Mouse (Mus musculus): ENCODE data around the gene Tnfsf14.

DNA sequence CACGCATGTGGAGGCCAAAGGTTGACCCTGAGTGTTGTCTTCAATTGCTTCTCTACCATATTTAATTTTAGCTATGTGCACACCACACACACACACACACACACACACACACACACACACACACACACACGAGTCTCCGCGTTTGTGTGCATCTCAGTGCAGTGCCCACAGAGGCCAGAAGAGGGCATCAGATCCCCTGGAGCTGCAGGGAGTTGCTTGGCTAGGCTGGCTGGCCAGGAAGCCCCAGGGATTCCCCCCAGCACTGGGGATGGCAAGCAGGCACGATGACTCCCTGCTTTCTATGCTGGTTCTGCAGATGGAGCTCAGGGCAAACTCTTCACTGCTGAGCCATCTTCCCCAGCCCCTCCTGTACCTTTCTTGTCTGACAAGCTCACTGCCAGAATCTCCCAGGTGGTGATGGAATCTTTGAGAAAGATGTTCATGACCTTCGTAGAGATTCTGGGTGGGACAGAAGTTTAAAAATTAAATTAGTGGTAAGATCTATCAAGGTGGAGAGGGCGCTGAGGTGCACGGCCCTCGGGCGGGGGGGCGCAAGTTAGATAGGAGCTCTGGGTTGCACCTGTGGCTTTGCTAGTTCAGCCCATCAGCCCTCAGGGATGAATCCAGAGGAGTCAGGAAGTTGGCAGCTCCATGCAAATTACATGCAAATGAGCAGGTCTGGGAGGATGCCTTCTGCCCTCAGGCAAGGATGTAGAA lies 25.3 kb upstream of the Tnfsf14 start:
- TF ChIP-seq POLR2A (IDR thresholded peaks at IDR 0.05; ENCODE audit: borderline replicate concordance, control insufficient read depth, low read depth, low read length), result no peak
- TF ChIP-seq CTCF (IDR thresholded peaks at IDR 0.05; ENCODE audit: control insufficient read depth, insufficient read depth, low read length), result peak; percentile 77

Measured in bone marrow, adult 2 months (tissue).